Mouse (Mus musculus): ENCODE results near the gene Chd3. TPM values are rescaled to one million over a fixed set of nuclear protein-coding genes. Genes with fewer than 3 reads are reported as not detected.
A peak's percentile ranks its signal among the peaks of the same experiment; 100 is the strongest.

Gene Chd3
- polyA plus RNA-seq (2014; fragmentation: Nextera tagmentation; extraction: Ambion mirVana), result 52.4 and 62.3 TPM in 2 replicates

GRCm38 (mm10) chr11:69369215-69369989 lies at the start of gene Chd3:
Gene Chd3, minus strand, starts transcription at chr11:69369406.
- H3K9ac ChIP-seq (ENCODE audit: low read length), result peak within 1 kb of the TSS; percentile 100
- peak within 1 kb of the TSS; percentile 64 for H3K4me2 ChIP-seq (ENCODE audit: low read length)
- H3K36me3 ChIP-seq (ENCODE audit: control insufficient read depth, insufficient read depth, low read length), result peaks cover 10% of the 10 kb centered on the region
- H3K9me3 ChIP-seq (ENCODE audit: control insufficient read depth, low read length), result no peaks in the 10 kb centered on the region
- ATAC-seq (replicated peaks; ENCODE audit: low FRiP score, low TSS enrichment, low read depth) (no peak), DNase-seq (ENCODE audit: low spot score) (peak; percentile 73)
- H3K4me3 ChIP-seq (ENCODE audit: low read depth, low read length), result peak within 1 kb of the TSS; percentile 80
- no peaks in the 10 kb centered on the region for H3K27me3 ChIP-seq (replicated peaks; ENCODE audit: control insufficient read depth, insufficient read depth, low read length)
- peak within 1 kb of the TSS; percentile 100 for H3K27ac ChIP-seq (ENCODE audit: low read depth)
- 2% methylated on average over 10 of the region's 34 CpGs for WGBS
- H3K4me1 ChIP-seq (replicated peaks; ENCODE audit: control insufficient read depth, insufficient read depth, low read length), result peaks cover 42% of the 10 kb centered on the region

DNA sequence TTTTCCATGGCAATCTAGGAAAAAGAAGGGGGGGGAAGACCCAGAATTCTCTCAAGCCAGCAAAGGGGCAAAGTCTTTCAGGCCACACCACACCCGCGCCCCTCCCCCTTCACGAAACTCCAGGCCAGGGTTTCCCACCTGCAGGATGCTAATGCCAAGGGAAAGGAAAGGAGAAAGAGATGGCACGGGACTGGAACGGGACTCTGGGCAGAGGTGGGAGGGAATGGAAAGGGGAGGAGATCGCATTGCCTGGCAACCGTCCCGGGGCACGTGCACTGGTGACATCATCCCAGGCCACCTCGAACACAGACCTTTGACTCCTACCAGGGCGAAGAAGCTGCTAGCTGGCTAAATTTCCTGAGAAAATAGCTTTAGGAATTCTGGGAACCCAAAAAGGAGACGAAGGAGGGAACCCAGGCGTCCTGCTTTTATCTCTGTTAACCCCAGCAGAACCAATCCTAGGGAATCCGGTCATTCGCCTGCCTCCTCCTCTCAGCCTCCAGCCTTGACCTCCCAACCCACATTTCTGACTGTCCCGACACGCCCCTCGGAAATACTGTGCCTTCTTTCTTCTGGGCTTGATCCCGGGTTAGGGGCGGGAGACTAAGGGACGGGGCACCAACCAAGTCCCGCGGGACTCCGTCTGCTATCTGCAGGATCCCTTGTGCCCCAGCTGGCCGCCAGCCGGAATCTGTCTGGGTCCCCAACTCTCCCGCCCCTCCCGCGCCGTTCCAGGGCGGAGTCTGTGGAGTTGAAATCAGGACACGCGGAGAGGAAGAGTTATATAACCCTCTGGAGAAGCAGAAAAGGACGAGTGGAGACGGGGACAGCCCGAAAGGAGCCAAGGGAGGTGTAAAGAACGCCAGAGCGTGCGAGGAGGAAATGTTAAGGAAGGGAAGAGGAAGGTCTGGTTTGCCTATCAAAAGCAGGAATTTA lies 48.5 kb upstream of the Chd3 start:
- under 1% methylated on average over 39 of the region's 39 CpGs for whole genome bisulfite sequencing
- DNase-seq (ENCODE audit: low spot score), result peak; percentile 93
- Histone ChIP-seq H3K4me1 (replicated peaks; ENCODE audit: control insufficient read depth, insufficient read depth, low read length) (peaks cover 47% of the 10 kb centered on the region), H3K9me3 (ENCODE audit: control insufficient read depth, low read length) (no peaks in the 10 kb centered on the region), H3K27ac (ENCODE audit: low read depth) (peak overlapping the region; percentile 86), H3K9ac (ENCODE audit: low read length) (peak overlapping the region; percentile 60), H3K27me3 (replicated peaks; ENCODE audit: control insufficient read depth, insufficient read depth, low read length) (peaks cover 21% of the 10 kb centered on the region), H3K36me3 (ENCODE audit: control insufficient read depth, insufficient read depth, low read length) (peaks cover 10% of the 10 kb centered on the region; the same call in 1 of the 2 replicates), H3K4me2 (ENCODE audit: low read length) (peak overlapping the region; percentile 94), H3K4me3 (ENCODE audit: low read depth, low read length) (peak overlapping the region; percentile 90)
- peak; percentile 53 for ATAC-seq (replicated peaks; ENCODE audit: low FRiP score, low TSS enrichment, low read depth)

- 5% methylated on average over 8 of the region's 8 CpGs for WGBS
- DNase-seq (ENCODE audit: low spot score) (no peak), ATAC-seq (replicated peaks; ENCODE audit: low FRiP score, low TSS enrichment, low read depth) (no peak)
- Histone ChIP-seq H3K4me1 (replicated peaks; ENCODE audit: control insufficient read depth, insufficient read depth, low read length) (peaks cover 53% of the 10 kb centered on the region), H3K4me2 (ENCODE audit: low read length) (peak overlapping the region; percentile 94), H3K4me3 (ENCODE audit: low read depth, low read length) (peak overlapping the region; percentile 90), H3K27me3 (replicated peaks; ENCODE audit: control insufficient read depth, insufficient read depth, low read length) (peaks cover 14% of the 10 kb centered on the region), H3K9me3 (ENCODE audit: control insufficient read depth, low read length) (no peaks in the 10 kb centered on the region), H3K36me3 (ENCODE audit: control insufficient read depth, insufficient read depth, low read length) (peaks cover 15% of the 10 kb centered on the region; the same call in 1 of the 2 replicates), H3K9ac (ENCODE audit: low read length) (peak overlapping the region; percentile 60), H3K27ac (ENCODE audit: low read depth) (peak overlapping the region; percentile 86)
These were observed 47.8 kb upstream of the Chd3 start for GRCm38 (mm10) chr11:69416921-69417448.

- Histone ChIP-seq H3K36me3 (ENCODE audit: control insufficient read depth, insufficient read depth, low read length) (peaks cover 15% of the 10 kb centered on the region; the same call in 1 of the 2 replicates), H3K27ac (ENCODE audit: low read depth) (peak overlapping the region; percentile 86), H3K4me2 (ENCODE audit: low read length) (peak overlapping the region; percentile 94), H3K4me1 (replicated peaks; ENCODE audit: control insufficient read depth, insufficient read depth, low read length) (peaks cover 57% of the 10 kb centered on the region), H3K9ac (ENCODE audit: low read length) (peak overlapping the region; percentile 39), H3K4me3 (ENCODE audit: low read depth, low read length) (peak overlapping the region; percentile 90), H3K9me3 (ENCODE audit: control insufficient read depth, low read length) (no peaks in the 10 kb centered on the region), H3K27me3 (replicated peaks; ENCODE audit: control insufficient read depth, insufficient read depth, low read length) (peaks cover 9% of the 10 kb centered on the region)
- DNase-seq (ENCODE audit: low spot score), result no peak
- no peak for ATAC-seq (replicated peaks; ENCODE audit: low FRiP score, low TSS enrichment, low read depth)
- WGBS, result 2% methylated on average over 4 of the region's 4 CpGs
These were observed 47.3 kb upstream of the Chd3 start for GRCm38 (mm10) chr11:69416509-69416908.

DNA sequence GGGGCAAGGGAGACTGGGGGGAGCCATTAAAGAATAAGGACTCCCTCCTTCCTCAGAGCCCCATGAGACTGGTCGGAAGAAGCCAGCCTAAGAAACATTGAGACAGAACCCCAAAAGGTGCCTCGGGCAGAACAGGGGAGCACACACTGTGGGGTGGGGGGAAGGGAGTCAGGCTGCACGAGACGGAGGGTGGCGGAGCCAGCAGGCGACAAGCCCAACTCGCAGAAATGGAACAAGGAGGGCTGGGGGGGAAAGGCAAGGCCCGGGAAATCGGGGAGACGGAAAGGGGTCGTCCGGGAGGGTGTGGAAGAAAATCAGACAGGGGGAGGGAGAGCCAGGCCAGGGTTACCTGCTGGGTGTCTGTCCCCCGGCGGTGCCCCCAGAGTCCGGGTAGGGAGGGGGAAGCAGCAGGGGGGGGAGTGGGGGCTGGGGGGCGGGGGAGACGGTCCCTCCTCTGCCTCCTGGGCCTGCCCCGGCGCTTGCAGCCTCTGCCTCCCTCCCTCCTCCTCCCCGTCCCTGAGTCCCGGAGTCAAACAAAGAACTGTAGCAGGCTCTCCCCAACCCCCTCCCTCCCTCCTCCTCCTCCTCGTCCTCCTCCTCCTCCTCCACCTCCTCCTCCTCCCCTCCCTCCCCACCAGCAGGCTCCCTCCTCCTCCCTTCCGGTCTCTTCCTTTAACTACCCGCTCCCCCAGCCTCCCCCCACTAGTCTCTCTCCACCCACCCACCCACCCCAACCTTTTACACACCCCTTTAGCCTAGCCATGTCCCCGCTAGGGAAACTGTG lies 46.7 kb upstream of the Chd3 start:
- ATAC-seq (replicated peaks; ENCODE audit: low FRiP score, low TSS enrichment, low read depth) (no peak), DNase-seq (ENCODE audit: low spot score) (peak; percentile 79)
- Histone ChIP-seq H3K4me3 (ENCODE audit: low read depth, low read length) (peak overlapping the region; percentile 90), H3K27me3 (replicated peaks; ENCODE audit: control insufficient read depth, insufficient read depth, low read length) (peaks cover 2% of the 10 kb centered on the region; the same call in 1 of the 2 replicates), H3K27ac (ENCODE audit: low read depth) (peak overlapping the region; percentile 86), H3K9ac (ENCODE audit: low read length) (peak overlapping the region; percentile 90), H3K4me1 (replicated peaks; ENCODE audit: control insufficient read depth, insufficient read depth, low read length) (peaks cover 56% of the 10 kb centered on the region), H3K9me3 (ENCODE audit: control insufficient read depth, low read length) (no peaks in the 10 kb centered on the region), H3K4me2 (ENCODE audit: low read length) (peak overlapping the region; percentile 94), H3K36me3 (ENCODE audit: control insufficient read depth, insufficient read depth, low read length) (peaks cover 15% of the 10 kb centered on the region; the same call in 1 of the 2 replicates)
- WGBS, result 0% methylated on average over 14 of the region's 25 CpGs

- peak overlapping the region; percentile 90 for H3K9ac ChIP-seq (ENCODE audit: low read length)
- peak overlapping the region; percentile 86 for H3K27ac ChIP-seq (ENCODE audit: low read depth)
- DNase-seq (ENCODE audit: low spot score) (peak; percentile 72), ATAC-seq (replicated peaks; ENCODE audit: low FRiP score, low TSS enrichment, low read depth) (no peak)
- H3K4me1 ChIP-seq (replicated peaks; ENCODE audit: control insufficient read depth, insufficient read depth, low read length), result peaks cover 52% of the 10 kb centered on the region
- H3K27me3 ChIP-seq (replicated peaks; ENCODE audit: control insufficient read depth, insufficient read depth, low read length), result no peaks in the 10 kb centered on the region
- peak overlapping the region; percentile 85 for H3K4me2 ChIP-seq (ENCODE audit: low read length)
- peak overlapping the region; percentile 90 for H3K4me3 ChIP-seq (ENCODE audit: low read depth, low read length)
- H3K36me3 ChIP-seq (ENCODE audit: control insufficient read depth, insufficient read depth, low read length), result peaks cover 15% of the 10 kb centered on the region; the same call in 1 of the 2 replicates
- WGBS, result 1% methylated on average over 3 of the region's 3 CpGs
- no peaks in the 10 kb centered on the region for H3K9me3 ChIP-seq (ENCODE audit: control insufficient read depth, low read length)
These were observed 46.1 kb upstream of the Chd3 start for GRCm38 (mm10) chr11:69415327-69415667.

DNA sequence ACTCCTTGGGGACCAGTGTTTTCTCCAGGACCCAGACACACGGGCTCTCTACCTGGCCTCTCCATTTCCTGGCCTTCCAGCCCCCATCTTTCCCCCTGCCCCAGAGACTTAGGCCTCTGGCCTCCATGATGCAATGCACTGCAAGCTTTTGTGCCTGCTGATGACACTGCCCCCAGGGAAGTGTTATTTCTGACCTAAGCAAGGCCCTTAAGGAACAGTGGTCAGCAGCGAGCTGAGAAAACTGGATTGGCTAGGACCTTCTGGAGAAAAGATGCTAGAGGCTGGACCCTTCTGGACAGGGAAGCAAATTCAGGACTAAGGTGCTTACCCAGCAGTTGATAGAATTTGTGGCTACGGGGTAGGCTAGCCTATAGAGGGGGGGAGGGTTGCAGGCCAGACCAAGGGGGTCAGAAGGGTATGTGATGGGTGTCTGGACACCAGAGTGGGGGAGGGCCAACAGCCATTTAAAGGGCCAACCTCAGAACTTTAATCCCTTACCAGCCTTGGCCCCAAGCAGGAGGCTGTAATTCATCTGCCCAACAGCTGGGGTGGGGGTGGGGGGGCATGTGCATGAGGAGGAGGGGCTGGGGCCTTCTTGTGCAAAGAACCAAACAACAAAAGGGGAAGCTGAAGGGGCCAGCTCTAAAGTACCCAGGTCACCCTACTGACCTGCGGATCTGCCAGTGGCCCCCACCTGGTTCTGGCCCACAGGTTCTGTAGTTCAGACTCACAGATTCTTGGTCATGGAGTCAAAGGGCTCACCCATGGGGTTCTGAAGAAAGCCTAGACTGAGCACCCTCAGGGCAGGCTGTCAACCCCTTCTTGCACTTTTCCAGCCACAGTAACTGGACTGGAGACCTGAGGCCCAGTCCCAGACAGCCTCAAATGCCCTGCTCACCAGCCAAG lies 45.5 kb upstream of the Chd3 start:
- WGBS, result 3% methylated on average over 4 of the region's 4 CpGs
- ATAC-seq (replicated peaks; ENCODE audit: low FRiP score, low TSS enrichment, low read depth), result no peak

More for the DNA sequence above, 45.5 kb upstream of the Chd3 start:
- Histone ChIP-seq H3K4me2 (ENCODE audit: low read length) (peak overlapping the region; percentile 85), H3K9me3 (ENCODE audit: control insufficient read depth, low read length) (no peaks in the 10 kb centered on the region), H3K27me3 (replicated peaks; ENCODE audit: control insufficient read depth, insufficient read depth, low read length) (no peaks in the 10 kb centered on the region), H3K9ac (ENCODE audit: low read length) (peak overlapping the region; percentile 90), H3K4me1 (replicated peaks; ENCODE audit: control insufficient read depth, insufficient read depth, low read length) (peaks cover 46% of the 10 kb centered on the region), H3K4me3 (ENCODE audit: low read depth, low read length) (peak overlapping the region; percentile 90), H3K27ac (ENCODE audit: low read depth) (peak overlapping the region; percentile 86), H3K36me3 (ENCODE audit: control insufficient read depth, insufficient read depth, low read length) (peaks cover 15% of the 10 kb centered on the region; the same call in 1 of the 2 replicates)
- DNase-seq (ENCODE audit: low spot score), result no peak

Data from intestine, embryonic 14.5 days (tissue).